19 mouse cellular contexts compared by ENCODE assay signal in genomic region chr10:80336263-80336662, GRCm38 (mm10). TPM values are rescaled to one million over a fixed set of nuclear protein-coding genes. Genes with fewer than 3 reads are reported as not detected.
"Had no signal": no experiment of that assay in that cellular context is flagged by ENCODE, and none has a peak within 500 bp of the region (broad histone marks: within the 10 kb centered on the region; RNA-seq: fewer than 3 reads in every experiment).

No protein-coding gene starts in this region.

- H3K36me3 ChIP-seq: lung, embryonic 15.5 days; midbrain, embryonic 13.5 days had no signal

- H3K9ac ChIP-seq: liver, embryonic 12.5 days; liver, embryonic 15.5 days; lung, embryonic 15.5 days; midbrain, embryonic 13.5 days had no signal

- H3K27ac ChIP-seq: kidney, postnatal 0 days; left cerebral cortex, adult 2 months; liver, embryonic 12.5 days; liver, embryonic 15.5 days; lung, embryonic 15.5 days; midbrain, embryonic 13.5 days had no signal

- H3K4me3 ChIP-seq: left cerebral cortex, adult 2 months; liver, embryonic 12.5 days; liver, embryonic 15.5 days; lung, embryonic 15.5 days; megakaryocyte, embryonic 14.5 days; midbrain, embryonic 10.5 days; midbrain, embryonic 13.5 days had no signal

- DNase-seq: kidney, adult 18-20 months; kidney, adult 9 months; kidney, postnatal 25 days; layer of hippocampus, postnatal 36 days; lung, adult 18-20 months; lung, postnatal 10 days; lung, postnatal 36 days; thymus, adult 18-20 months; thymus, postnatal 36 days had no signal

- H3K9me3 ChIP-seq: liver, embryonic 12.5 days; liver, embryonic 15.5 days; lung, embryonic 15.5 days; megakaryocyte, embryonic 14.5 days; midbrain, embryonic 10.5 days; midbrain, embryonic 13.5 days had no signal

- H3K4me2 ChIP-seq: liver, embryonic 12.5 days; liver, embryonic 15.5 days; lung, embryonic 15.5 days; midbrain, embryonic 13.5 days had no signal

- ATAC-seq: liver, embryonic 12.5 days; midbrain, embryonic 13.5 days; midbrain, embryonic 16.5 days had no signal

RNA-seq across cellular contexts. Expression of gene Reep6, which starts 6.5 kb away (rescaled TPM):
- total RNA-seq: monocyte, adult 5-6 weeks had no signal

RNA-seq across cellular contexts. Expression of gene Adamtsl5, which starts 11.9 kb away (rescaled TPM):
- total RNA-seq: monocyte, adult 5-6 weeks had no signal

RNA-seq across cellular contexts. Expression of gene Plk5, which starts 20.0 kb away (rescaled TPM):
- total RNA-seq: monocyte, adult 5-6 weeks had no signal
